Mouse (Mus musculus): ENCODE results near the gene Cmc4. TPM values are rescaled to one million over a fixed set of nuclear protein-coding genes. Genes with fewer than 3 reads are reported as not detected.

The Cmc4 gene
- polyA plus RNA-seq, 1 experiment: 1.4 TPM

- no peaks in the 10 kb centered on the region for H3K79me2 ChIP-seq (ENCODE audit: control insufficient read depth, insufficient read depth)
- no peak overlapping the region for H3K4me3 ChIP-seq
- H3K4me2 ChIP-seq (ENCODE audit: low read depth): no peak overlapping the region
- no peaks in the 10 kb centered on the region for H3K36me3 ChIP-seq (ENCODE audit: control insufficient read depth, insufficient read depth)
- no peak for TF ChIP-seq REST (IDR thresholded peaks at IDR 0.05; ENCODE audit: insufficient read depth, insufficient read length)
- TF ChIP-seq POLR2A (IDR thresholded peaks at IDR 0.05; ENCODE audit: insufficient read length, low read depth): no peak
- TF ChIP-seq SRF (IDR thresholded peaks at IDR 0.05; ENCODE audit: control insufficient read depth, insufficient read length, low read depth): no peak
- no peak for TF ChIP-seq POLR2AphosphoS2 (IDR thresholded peaks at IDR 0.05; ENCODE audit: insufficient read length, low read depth)
- TF ChIP-seq TCF12 (IDR thresholded peaks at IDR 0.05; ENCODE audit: insufficient read depth, poor library complexity, severe bottlenecking): no peak
- TF ChIP-seq CEBPB (IDR thresholded peaks at IDR 0.05; ENCODE audit: insufficient read depth, poor library complexity, severe bottlenecking): no peak
- no peak for TF ChIP-seq TCF3 (IDR thresholded peaks at IDR 0.05; ENCODE audit: insufficient read length, low read depth)
- no peak for TF ChIP-seq MAX (IDR thresholded peaks at IDR 0.05; ENCODE audit: low read depth)
- TF ChIP-seq USF1 (IDR thresholded peaks at IDR 0.05; ENCODE audit: low read depth): no peak
- TF ChIP-seq E2F4 (IDR thresholded peaks at IDR 0.05; ENCODE audit: insufficient read depth): no peak
- H3K27me3 ChIP-seq (ENCODE audit: control insufficient read depth, insufficient read depth, insufficient read length): no peaks in the 10 kb centered on the region
- no peak overlapping the region for H3ac ChIP-seq (ENCODE audit: control insufficient read depth, insufficient read length)
Observed at GRCm38 (mm10) chrX:75402668-75403067, 13.7 kb downstream of the Cmc4 start.

DNA sequence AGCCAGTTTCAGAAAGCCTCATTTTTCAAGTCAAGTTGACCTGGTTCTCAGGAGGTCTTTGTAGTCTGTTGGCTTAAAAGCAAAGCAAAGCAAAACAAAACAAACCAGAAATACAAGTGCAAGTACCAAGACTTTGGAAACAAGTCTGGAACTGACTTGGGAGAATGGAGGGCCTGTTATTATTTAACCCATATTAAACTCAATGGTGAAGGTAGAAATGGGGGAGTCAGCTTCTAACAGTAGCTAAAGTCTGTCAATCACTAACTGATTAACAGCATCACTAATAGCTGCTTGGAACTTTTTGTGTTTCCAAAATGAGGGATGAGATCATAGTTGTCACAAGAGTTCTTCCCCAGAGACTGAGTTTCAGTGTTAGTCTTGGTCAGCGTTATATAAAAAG, 16.9 kb downstream of the Cmc4 start:
- H3K4me2 ChIP-seq (ENCODE audit: low read depth): no peak overlapping the region
- H3K27me3 ChIP-seq (ENCODE audit: control insufficient read depth, insufficient read depth, insufficient read length): no peaks in the 10 kb centered on the region
- H3ac ChIP-seq (ENCODE audit: control insufficient read depth, insufficient read length): no peak overlapping the region
- no peaks in the 10 kb centered on the region for H3K79me2 ChIP-seq (ENCODE audit: control insufficient read depth, insufficient read depth)
- TF ChIP-seq MYOG (IDR thresholded peaks at IDR 0.05; ENCODE audit: control insufficient read depth in 1 of 3, insufficient read depth in 1 of 3, insufficient read length in 2 of 3, low read depth in 2 of 3) (no peak), TCF12 (IDR thresholded peaks at IDR 0.05; ENCODE audit: insufficient read depth, poor library complexity, severe bottlenecking) (no peak)
- peaks cover 3% of the 10 kb centered on the region for H3K36me3 ChIP-seq (ENCODE audit: control insufficient read depth, insufficient read depth)
- H3K4me3 ChIP-seq: no peak overlapping the region

GRCm38 (mm10) chrX:75382195-75382771, 34.1 kb downstream of the Cmc4 start, which contains the start of the genes Fundc2 and F8:
TSS of gene Fundc2 (plus strand) at chrX:75382399.
TSS of gene F8 (minus strand) at chrX:75382615.
- Histone ChIP-seq H3K4me3 (peak within 1 kb of the TSS; percentile 59), H3ac (ENCODE audit: control insufficient read depth, insufficient read length) (no peak within 1 kb of the TSS)

DNA sequence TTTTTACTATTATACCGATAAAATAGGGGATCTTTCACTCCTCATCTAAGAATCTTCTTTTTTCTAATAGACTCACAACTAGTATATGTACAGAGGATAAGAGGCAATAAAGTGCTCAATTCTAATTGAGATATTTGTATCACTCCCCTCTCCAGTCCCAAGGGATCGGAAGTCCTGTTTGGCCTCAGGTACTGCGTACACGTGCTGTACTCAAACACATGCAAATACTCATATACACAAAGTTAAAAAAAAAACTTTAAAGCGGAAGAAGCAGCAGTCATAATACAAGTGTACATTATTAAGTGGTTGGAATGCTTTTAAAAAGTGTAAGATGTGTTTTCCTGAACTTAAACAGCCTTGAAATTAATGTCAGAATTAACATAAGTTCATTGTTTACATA, 34.7 kb downstream of the Cmc4 start:
- peaks cover 31% of the 10 kb centered on the region for H3K79me2 ChIP-seq (ENCODE audit: control insufficient read depth, insufficient read depth)
- H3ac ChIP-seq (ENCODE audit: control insufficient read depth, insufficient read length): no peak overlapping the region
- H3K4me3 ChIP-seq: peak overlapping the region; percentile 59
- H3K4me2 ChIP-seq (ENCODE audit: low read depth): peak overlapping the region; percentile 86
- TF ChIP-seq MYOD1 (IDR thresholded peaks at IDR 0.05; ENCODE audit: control insufficient read depth in 1 of 3, insufficient read length in 2 of 3, low read depth in 2 of 3) (no peak), USF1 (IDR thresholded peaks at IDR 0.05; ENCODE audit: low read depth) (no peak), POLR2AphosphoS2 (IDR thresholded peaks at IDR 0.05; ENCODE audit: insufficient read length, low read depth) (no peak), MYOG (IDR thresholded peaks at IDR 0.05; ENCODE audit: control insufficient read depth in 1 of 3, insufficient read depth in 1 of 3, insufficient read length in 2 of 3, low read depth in 2 of 3) (no peak), SRF (IDR thresholded peaks at IDR 0.05; ENCODE audit: control insufficient read depth, insufficient read length, low read depth) (no peak), POLR2A (IDR thresholded peaks at IDR 0.05; ENCODE audit: insufficient read length, low read depth) (no peak), MAX (IDR thresholded peaks at IDR 0.05; ENCODE audit: low read depth) (no peak), TCF3 (IDR thresholded peaks at IDR 0.05; ENCODE audit: insufficient read length, low read depth) (no peak), E2F4 (IDR thresholded peaks at IDR 0.05; ENCODE audit: insufficient read depth) (no peak), TCF12 (IDR thresholded peaks at IDR 0.05; ENCODE audit: insufficient read depth, poor library complexity, severe bottlenecking) (no peak)
- H3K27me3 ChIP-seq (ENCODE audit: control insufficient read depth, insufficient read depth, insufficient read length): no peaks in the 10 kb centered on the region
- H3K36me3 ChIP-seq (ENCODE audit: control insufficient read depth, insufficient read depth): no peaks in the 10 kb centered on the region

More at GRCm38 (mm10) chrX:75382195-75382771, 34.1 kb downstream of the Cmc4 start, which contains the start of the genes Fundc2 and F8:
- H3K27me3 ChIP-seq (ENCODE audit: control insufficient read depth, insufficient read depth, insufficient read length): no peaks in the 10 kb centered on the region
- no peaks in the 10 kb centered on the region for H3K36me3 ChIP-seq (ENCODE audit: control insufficient read depth, insufficient read depth)
- TF ChIP-seq SRF (IDR thresholded peaks at IDR 0.05; ENCODE audit: control insufficient read depth, insufficient read length, low read depth) (no peak), MYOG (IDR thresholded peaks at IDR 0.05; ENCODE audit: control insufficient read depth in 1 of 3, insufficient read depth in 1 of 3, insufficient read length in 2 of 3, low read depth in 2 of 3) (peak in 2 of 3 experiments; percentile 40 to 81), MYOD1 (IDR thresholded peaks at IDR 0.05; ENCODE audit: control insufficient read depth in 1 of 3, insufficient read length in 2 of 3, low read depth in 2 of 3) (peak; percentile 2 to 79 (median 48)), POLR2AphosphoS2 (IDR thresholded peaks at IDR 0.05; ENCODE audit: insufficient read length, low read depth) (peak; percentile 55), POLR2A (IDR thresholded peaks at IDR 0.05; ENCODE audit: insufficient read length, low read depth) (peak; percentile 79)
- H3K79me2 ChIP-seq (ENCODE audit: control insufficient read depth, insufficient read depth): peaks cover 31% of the 10 kb centered on the region
- H3K4me2 ChIP-seq (ENCODE audit: low read depth): peak within 1 kb of the TSS; percentile 86

DNA sequence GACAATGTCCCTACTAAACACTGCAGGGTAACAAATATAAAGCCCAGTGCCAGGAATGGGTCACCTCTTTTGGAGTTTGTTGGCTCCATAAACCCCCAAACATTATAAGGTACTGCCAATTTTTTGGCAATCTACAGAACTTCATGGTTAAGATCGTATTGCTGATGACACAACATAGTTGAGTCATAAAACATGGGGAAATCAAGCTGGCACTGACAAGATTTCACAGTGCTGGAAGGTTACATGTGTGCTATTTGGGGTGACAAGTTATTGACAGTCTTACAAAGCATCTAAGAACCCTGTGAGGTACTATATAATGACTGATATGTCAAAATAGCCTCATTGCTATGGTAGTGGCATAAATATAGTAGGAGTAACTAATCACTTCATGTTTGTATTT, 35.2 kb downstream of the Cmc4 start:
- peak overlapping the region; percentile 86 for H3K4me2 ChIP-seq (ENCODE audit: low read depth)
- no peak for TF ChIP-seq MYOD1 (IDR thresholded peaks at IDR 0.05; ENCODE audit: control insufficient read depth in 1 of 3, insufficient read length in 2 of 3, low read depth in 2 of 3)
- TF ChIP-seq TCF12 (IDR thresholded peaks at IDR 0.05; ENCODE audit: insufficient read depth, poor library complexity, severe bottlenecking): no peak
- no peak for TF ChIP-seq REST (IDR thresholded peaks at IDR 0.05; ENCODE audit: insufficient read depth, insufficient read length)
- TF ChIP-seq E2F4 (IDR thresholded peaks at IDR 0.05; ENCODE audit: insufficient read depth): no peak

More for the DNA sequence above, 35.2 kb downstream of the Cmc4 start:
- Histone ChIP-seq H3K27me3 (ENCODE audit: control insufficient read depth, insufficient read depth, insufficient read length) (no peaks in the 10 kb centered on the region), H3ac (ENCODE audit: control insufficient read depth, insufficient read length) (no peak overlapping the region), H3K79me2 (ENCODE audit: control insufficient read depth, insufficient read depth) (peaks cover 31% of the 10 kb centered on the region), H3K36me3 (ENCODE audit: control insufficient read depth, insufficient read depth) (no peaks in the 10 kb centered on the region), H3K4me3 (no peak overlapping the region)

Measured in myocyte (in vitro differentiated cells).